Mouse (Mus musculus) ES-Bruce4 (cell line): Measurements from ENCODE around the gene Card6.

Experiments
- CTCF ChIP-seq: IDR thresholded peaks from one replicate; pipeline ENCODE4 v1.8.1; 2011; ENCODE audit warnings: low read depth, low read length
- EP300 ChIP-seq: IDR thresholded peaks from 2 replicates; pipeline ENCODE4 v1.6.1; 2011; ENCODE audit warnings: low read depth, low read length; ENCODE audit not compliant: insufficient read depth
- POLR2A ChIP-seq: IDR thresholded peaks from one replicate; pipeline ENCODE4 v1.8.1; 2011; ENCODE audit warnings: low read length; ENCODE audit not compliant: insufficient read depth

- no peak for TF ChIP-seq EP300
- TF ChIP-seq POLR2A, result no peak
- no peak for TF ChIP-seq CTCF
Observed at GRCm38 (mm10) chr15:5129111-5129805, 20.9 kb upstream of the Card6 start.
